Mouse (Mus musculus) kidney, adult 2 months (tissue): ENCODE results near the gene Gabbr2.

Experiments
- CTCF ChIP-seq: fragments of 200-500 bp; conservative IDR thresholded peaks from 2 replicates; pipeline ENCODE4 v1.5.1; 2011; ENCODE audit warnings: low read depth, mild to moderate bottlenecking, control low read depth, low read length, moderate library complexity, mixed read lengths; ENCODE audit not compliant: insufficient read depth, insufficient read length
- POLR2A ChIP-seq: fragments of 200-500 bp; IDR thresholded peaks from one replicate; pipeline ENCODE4 v1.6.1; 2011; ENCODE audit warnings: low read depth, low read length, control low read depth

DNA sequence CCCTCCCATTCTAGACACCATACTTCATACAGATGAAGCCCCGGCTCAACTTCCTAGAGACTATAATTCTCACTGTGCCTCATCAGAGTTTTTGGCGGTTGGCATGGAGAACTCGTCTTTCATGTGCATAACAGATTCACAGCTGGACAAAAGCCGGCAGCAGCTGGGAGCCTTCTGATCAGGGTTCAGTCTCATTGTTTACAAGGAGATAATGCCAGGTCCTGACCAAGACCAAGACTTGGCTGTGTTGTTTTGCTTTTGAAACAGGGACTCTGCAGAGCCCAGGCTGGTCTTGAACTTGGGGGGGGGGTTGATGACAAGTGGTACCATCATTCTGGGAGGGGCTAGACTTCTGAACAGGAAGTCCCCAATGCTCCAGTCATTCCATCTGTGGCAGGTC is 191.8 kb downstream of the Gabbr2 start:
- TF ChIP-seq CTCF, result no peak
- no peak for TF ChIP-seq POLR2A
